Mouse (Mus musculus): ENCODE data around the gene Sec24b. TPM values are rescaled to one million over a fixed set of nuclear protein-coding genes. Genes with fewer than 3 reads are reported as not detected.

Gene Sec24b
- 33.6 and 34.9 TPM in 2 replicates for polyA plus RNA-seq (2016; fragmentation: Nextera tagmentation; extraction: Ambion mirVana)

DNA sequence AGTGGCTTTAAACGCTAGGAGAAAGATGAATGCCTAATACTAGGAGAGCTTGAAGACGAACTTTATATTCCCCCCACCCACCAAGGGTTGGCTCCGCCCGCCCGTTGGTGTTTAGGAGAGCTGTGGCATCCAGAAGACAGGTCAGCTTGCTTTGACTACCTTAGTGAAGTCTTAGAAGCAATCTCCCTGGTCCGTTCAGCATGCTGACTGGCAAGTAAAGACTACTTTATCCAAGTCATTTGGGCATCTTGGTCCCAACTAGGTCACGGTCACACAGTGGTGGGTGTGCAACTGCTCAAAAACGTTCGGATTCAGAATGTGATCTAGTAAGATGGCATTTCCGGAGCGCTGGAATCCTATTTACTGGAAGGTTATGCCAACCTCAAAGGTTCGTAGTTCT is at the start of gene Sec24b:
Gene Sec24b (minus strand): TSS at position 273 of the 400 bp plus-strand sequence.
- no peaks in the 10 kb centered on the region for H3K9me3 ChIP-seq
- H3K4me1 ChIP-seq = peaks cover 41% of the 10 kb centered on the region
- H3K27ac ChIP-seq = peak within 1 kb of the TSS; percentile 99
- 18% methylated on average over 12 of the region's 12 CpGs for WGBS
- H3K36me3 ChIP-seq = peaks cover 6% of the 10 kb centered on the region; the same call in 1 of the 2 replicates
- DNase-seq (ENCODE audit: low spot score) = peak; percentile 75
- H3K4me3 ChIP-seq = peak within 1 kb of the TSS; percentile 96
- H3K27me3 ChIP-seq (ENCODE audit: insufficient read depth, poor library complexity, severe bottlenecking) = no peaks in the 10 kb centered on the region

DNA sequence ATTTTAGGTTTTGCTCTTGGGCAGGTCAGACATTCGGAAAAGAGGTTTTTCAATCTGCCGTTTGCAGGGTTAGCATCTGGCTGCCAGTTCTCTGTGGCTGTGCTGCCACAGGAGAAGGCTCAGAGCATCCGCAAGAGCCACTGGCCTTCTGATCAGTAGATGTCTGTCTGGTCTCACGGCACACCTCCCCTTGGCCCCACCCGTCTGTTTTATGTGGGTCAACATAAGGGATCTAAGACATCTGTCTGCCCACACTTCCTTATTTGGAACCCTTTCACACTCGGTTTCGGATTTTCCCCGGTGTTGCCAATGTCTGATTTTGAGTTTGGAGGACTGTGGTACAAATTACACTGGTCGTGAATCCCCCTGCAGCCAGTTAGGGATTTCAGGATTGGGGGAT is 43.1 kb upstream of the Sec24b start:
- H3K9me3 ChIP-seq = no peaks in the 10 kb centered on the region
- 61% methylated on average over 9 of the region's 9 CpGs for WGBS
- H3K36me3 ChIP-seq = no peaks in the 10 kb centered on the region
- H3K4me1 ChIP-seq = no peaks in the 10 kb centered on the region
- DNase-seq (ENCODE audit: low spot score) = peak; percentile 60
- H3K27me3 ChIP-seq (ENCODE audit: insufficient read depth, poor library complexity, severe bottlenecking) = no peaks in the 10 kb centered on the region
- no peak overlapping the region for H3K4me3 ChIP-seq
- no peak overlapping the region for H3K27ac ChIP-seq

DNA sequence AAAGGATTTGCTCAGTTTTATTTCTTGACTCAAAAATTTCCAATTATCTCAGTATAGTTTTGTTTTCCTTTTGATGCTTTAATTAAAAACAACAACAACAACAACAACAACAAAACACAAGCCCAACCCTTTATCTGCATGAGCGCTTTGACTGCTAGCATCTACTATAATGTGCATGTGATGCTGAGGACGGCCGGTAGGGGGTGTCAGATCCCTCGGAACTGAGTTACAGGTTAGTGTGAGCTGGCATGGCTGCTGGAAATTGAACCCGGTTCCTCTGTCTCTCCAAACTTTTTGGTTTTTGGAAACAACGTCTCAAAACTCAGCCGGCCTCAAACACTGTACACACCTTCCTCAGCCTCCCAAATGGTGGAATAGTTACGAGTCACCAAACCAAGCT is 42.1 kb upstream of the Sec24b start:
- Histone ChIP-seq H3K4me1 (no peaks in the 10 kb centered on the region), H3K9me3 (no peaks in the 10 kb centered on the region), H3K36me3 (no peaks in the 10 kb centered on the region), H3K4me3 (no peak overlapping the region), H3K27me3 (ENCODE audit: insufficient read depth, poor library complexity, severe bottlenecking) (no peaks in the 10 kb centered on the region), H3K27ac (no peak overlapping the region)
- 68% methylated on average over 8 of the region's 8 CpGs for WGBS
- peak; percentile 73 for DNase-seq (ENCODE audit: low spot score)

DNA sequence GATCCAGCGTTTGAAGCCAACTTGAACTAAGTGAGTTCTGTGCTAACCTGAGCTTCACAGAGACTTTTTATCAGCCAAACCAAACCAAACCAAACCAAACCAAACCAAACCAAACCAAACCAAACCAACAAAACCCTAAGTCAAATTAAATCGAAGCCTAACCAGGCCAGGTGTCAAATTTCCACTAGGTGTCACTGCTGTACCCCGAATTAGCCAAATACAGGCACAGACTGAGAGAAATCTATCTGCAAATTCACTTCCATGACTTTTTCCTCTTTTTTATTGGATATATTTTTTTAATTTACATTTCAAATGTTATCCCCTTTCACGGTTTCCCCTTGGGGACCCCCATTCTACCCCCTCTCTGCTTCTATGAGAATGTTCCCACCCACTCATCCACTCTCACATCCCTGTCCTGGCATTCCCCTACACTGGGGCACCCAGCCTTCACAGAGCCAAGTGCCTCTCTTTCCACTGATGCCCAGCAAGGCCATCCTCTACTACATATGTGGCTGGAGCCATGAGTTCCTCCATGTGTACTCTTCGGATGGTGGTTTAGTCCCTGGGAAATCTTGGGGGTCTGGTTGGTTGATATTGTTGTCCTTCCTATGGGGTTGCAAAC is 33.9 kb upstream of the Sec24b start:
- no peaks in the 10 kb centered on the region for H3K4me1 ChIP-seq
- DNase-seq (ENCODE audit: low spot score) = peak; percentile 67
- no peaks in the 10 kb centered on the region for H3K9me3 ChIP-seq
- no peaks in the 10 kb centered on the region for H3K36me3 ChIP-seq
- H3K27me3 ChIP-seq (ENCODE audit: insufficient read depth, poor library complexity, severe bottlenecking) = no peaks in the 10 kb centered on the region
- WGBS = 35% methylated on average over 5 of the region's 5 CpGs
- no peak overlapping the region for H3K4me3 ChIP-seq
- no peak overlapping the region for H3K27ac ChIP-seq

DNA sequence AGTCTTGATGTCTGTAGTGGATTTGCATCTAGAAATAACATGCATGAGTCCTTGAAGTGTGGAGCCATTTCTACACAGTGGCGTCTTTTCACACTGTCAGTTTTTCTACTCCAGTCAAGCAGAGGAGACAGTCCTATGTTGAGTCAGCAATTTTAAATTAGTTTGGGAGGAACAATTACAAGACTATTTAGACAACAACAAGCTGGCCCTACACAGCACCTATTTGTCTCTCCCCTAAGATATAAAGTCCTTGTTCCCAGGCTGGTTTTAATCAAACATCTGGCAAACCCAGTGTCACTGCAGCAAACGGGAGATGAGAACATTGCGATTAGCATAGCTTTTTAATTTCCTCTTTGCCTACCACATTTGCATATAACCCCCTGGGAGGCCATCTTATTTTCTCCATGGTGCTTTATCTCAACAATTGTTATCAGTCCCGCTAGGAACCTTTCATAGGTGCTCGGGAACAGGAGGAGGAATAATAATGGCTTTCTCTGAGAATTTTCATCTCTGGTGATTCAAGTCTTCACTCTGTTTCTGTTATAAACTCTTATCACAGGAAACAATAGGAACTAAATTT is 32.9 kb upstream of the Sec24b start:
- no peaks in the 10 kb centered on the region for H3K27me3 ChIP-seq (ENCODE audit: insufficient read depth, poor library complexity, severe bottlenecking)
- H3K9me3 ChIP-seq = no peaks in the 10 kb centered on the region
- no peak overlapping the region for H3K27ac ChIP-seq
- WGBS = 61% methylated on average over 5 of the region's 5 CpGs
- no peak overlapping the region for H3K4me3 ChIP-seq
- DNase-seq (ENCODE audit: low spot score) = peak; percentile 28
- no peaks in the 10 kb centered on the region for H3K36me3 ChIP-seq
- H3K4me1 ChIP-seq = no peaks in the 10 kb centered on the region

DNA sequence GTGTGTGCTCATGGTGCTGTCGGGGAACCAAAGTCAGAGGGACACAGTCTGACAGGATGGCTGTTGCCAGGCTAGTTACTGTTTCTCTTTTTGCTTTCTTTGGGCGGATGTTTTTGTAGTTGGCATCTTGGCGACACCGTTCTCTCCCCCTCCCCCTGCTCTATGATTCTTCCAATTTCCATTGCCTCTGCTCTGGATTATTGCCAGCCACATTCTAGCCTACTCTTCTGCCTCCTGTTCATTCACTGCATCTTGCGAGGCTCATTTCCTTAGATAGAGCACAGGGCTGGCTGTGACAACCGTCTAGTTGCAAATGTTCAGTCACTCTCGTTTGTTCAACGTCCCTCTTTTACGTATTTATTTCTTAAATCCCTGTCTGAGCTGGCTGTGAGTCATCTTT is 29.1 kb upstream of the Sec24b start:
- 85% methylated on average over 9 of the region's 9 CpGs for WGBS
- no peaks in the 10 kb centered on the region for H3K36me3 ChIP-seq
- H3K27ac ChIP-seq = no peak overlapping the region
- no peak overlapping the region for H3K4me3 ChIP-seq
- H3K9me3 ChIP-seq = no peaks in the 10 kb centered on the region
- H3K4me1 ChIP-seq = no peaks in the 10 kb centered on the region
- peak; percentile 36 for DNase-seq (ENCODE audit: low spot score)
- H3K27me3 ChIP-seq (ENCODE audit: insufficient read depth, poor library complexity, severe bottlenecking) = no peaks in the 10 kb centered on the region

DNA sequence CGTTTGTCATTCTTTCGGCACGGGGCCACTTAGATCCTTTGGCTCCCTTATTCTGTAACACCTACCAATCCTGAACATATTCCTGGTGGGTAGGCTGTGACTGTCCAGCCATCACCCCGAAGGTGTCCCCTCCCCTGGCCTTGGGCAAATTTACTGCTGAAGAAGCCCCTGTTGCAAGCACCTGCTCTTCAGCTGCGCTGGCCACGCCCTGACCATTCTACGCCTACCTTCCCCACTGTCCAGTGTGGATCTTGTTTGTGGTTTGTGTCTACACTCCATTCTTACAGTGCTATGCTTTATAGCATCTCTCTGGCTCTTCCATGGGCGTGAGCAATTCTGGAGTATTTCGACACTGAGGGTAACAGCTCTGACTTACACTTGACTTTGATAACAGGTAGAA is 27.3 kb upstream of the Sec24b start:
- Histone ChIP-seq H3K27me3 (ENCODE audit: insufficient read depth, poor library complexity, severe bottlenecking) (no peaks in the 10 kb centered on the region), H3K4me1 (no peaks in the 10 kb centered on the region), H3K27ac (no peak overlapping the region), H3K9me3 (no peaks in the 10 kb centered on the region), H3K4me3 (no peak overlapping the region), H3K36me3 (no peaks in the 10 kb centered on the region)
- peak; percentile 39 for DNase-seq (ENCODE audit: low spot score)
- 83% methylated on average over 9 of the region's 9 CpGs for WGBS

DNA sequence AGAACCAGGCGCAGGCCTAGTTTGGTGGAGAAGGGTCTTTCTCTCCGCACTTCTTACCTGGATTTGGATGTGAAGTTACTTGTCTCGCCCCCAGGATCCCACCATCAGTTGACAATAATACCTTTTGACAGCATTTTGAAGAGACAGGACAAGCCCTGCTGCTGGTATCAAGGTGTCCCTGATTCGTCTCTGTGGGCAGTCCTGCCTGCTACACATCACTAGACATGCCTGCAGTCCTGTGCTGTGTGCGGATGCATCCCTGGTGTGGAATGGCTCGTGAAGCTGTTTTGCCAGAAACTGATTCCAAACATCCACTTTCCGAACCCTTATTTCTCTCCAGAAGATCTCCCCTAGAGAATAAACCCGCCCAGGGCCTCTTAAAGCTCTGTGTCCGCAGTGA is 26.1 kb upstream of the Sec24b start:
- Histone ChIP-seq H3K4me1 (no peaks in the 10 kb centered on the region), H3K9me3 (no peaks in the 10 kb centered on the region), H3K4me3 (no peak overlapping the region), H3K36me3 (no peaks in the 10 kb centered on the region), H3K27ac (no peak overlapping the region), H3K27me3 (ENCODE audit: insufficient read depth, poor library complexity, severe bottlenecking) (no peaks in the 10 kb centered on the region)
- 78% methylated on average over 9 of the region's 9 CpGs for WGBS
- DNase-seq (ENCODE audit: low spot score) = peak; percentile 60

DNA sequence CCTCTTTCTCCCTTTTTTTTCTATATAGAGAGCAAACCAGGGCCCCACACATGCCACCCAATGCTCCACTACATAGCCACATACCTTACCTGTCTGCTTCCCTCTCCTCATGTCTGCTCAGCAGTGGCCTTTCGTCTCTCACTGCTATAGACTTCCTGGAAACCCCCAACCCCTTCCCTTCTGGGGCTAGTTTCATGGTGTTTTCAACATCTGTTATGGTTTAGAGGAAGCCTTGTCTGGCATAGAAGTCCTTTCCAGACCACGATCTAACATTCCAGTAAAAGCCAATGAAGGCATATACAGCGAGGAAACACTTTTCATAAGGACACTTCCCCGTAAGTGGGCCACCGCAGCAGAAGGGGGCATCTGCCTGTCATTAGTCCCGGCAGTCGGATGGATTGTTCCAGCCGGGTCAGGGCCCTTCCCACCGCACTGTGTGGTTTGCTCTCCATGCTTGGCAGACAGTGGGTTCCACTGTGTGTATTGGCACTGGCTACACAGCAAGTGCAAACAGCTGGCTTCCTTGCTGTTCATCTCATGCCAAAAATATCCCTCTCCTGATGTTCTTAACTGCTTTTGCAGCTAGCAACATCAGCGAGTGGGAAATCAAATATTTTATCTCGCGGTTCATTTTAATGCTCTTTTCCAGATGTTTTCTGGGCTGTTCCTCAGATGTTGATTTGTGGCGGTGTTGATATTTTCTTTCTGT is 25.2 kb upstream of the Sec24b start:
- DNase-seq (ENCODE audit: low spot score) = peak; percentile 47
- Histone ChIP-seq H3K4me3 (no peak overlapping the region), H3K27ac (no peak overlapping the region), H3K4me1 (no peaks in the 10 kb centered on the region), H3K27me3 (ENCODE audit: insufficient read depth, poor library complexity, severe bottlenecking) (no peaks in the 10 kb centered on the region), H3K36me3 (no peaks in the 10 kb centered on the region), H3K9me3 (no peaks in the 10 kb centered on the region)
- 79% methylated on average over 13 of the region's 13 CpGs for WGBS

DNA sequence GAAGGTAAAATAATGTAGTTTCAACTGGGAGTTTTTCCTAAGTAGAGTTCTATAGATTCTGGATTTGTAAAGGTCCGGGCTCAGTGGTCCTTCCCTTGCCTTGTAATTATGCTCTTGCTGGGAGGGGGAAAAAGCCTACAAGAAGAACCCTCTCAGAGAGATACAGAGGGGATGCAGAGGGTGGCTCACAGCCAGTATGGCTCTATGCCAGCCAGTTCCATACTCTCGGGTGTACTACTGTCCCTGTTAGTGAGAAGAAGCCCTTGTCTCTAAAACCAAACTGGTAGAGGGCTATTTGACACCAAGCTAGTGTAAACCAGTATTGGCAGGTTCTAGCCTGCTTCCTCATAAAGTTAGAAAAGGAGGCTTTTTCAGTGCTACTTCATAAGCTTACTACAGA is 22.0 kb upstream of the Sec24b start:
- peak; percentile 60 for DNase-seq (ENCODE audit: low spot score)
- Histone ChIP-seq H3K9me3 (no peaks in the 10 kb centered on the region), H3K27ac (no peak overlapping the region), H3K4me3 (no peak overlapping the region), H3K36me3 (no peaks in the 10 kb centered on the region), H3K4me1 (no peaks in the 10 kb centered on the region), H3K27me3 (ENCODE audit: insufficient read depth, poor library complexity, severe bottlenecking) (no peaks in the 10 kb centered on the region)
- 60% methylated on average over 2 of the region's 2 CpGs for WGBS

DNA sequence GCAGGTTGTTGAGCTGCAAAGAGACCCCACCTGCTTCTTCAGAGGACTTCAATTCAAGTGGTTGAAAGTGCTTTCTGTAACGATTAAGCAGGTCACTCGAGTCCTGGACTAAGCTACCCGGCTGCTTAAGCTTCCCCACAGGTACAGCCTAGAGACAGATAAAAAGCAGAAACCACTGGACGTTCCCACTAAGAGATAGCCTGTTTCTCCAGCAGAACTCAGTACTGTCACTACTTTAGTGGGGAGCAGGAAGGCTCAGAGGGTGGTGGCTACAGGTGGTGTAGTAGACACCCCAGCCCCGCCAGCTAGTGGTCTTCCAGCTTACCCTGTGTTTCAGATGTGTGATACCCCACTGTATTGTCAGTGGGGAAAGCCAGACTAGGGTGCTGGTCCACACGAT is 19.3 kb upstream of the Sec24b start:
- no peak overlapping the region for H3K27ac ChIP-seq
- peak; percentile 52 for DNase-seq (ENCODE audit: low spot score)
- H3K36me3 ChIP-seq = no peaks in the 10 kb centered on the region
- no peaks in the 10 kb centered on the region for H3K27me3 ChIP-seq (ENCODE audit: insufficient read depth, poor library complexity, severe bottlenecking)
- WGBS = 77% methylated on average over 6 of the region's 6 CpGs
- no peak overlapping the region for H3K4me3 ChIP-seq
- H3K9me3 ChIP-seq = no peaks in the 10 kb centered on the region
- H3K4me1 ChIP-seq = no peaks in the 10 kb centered on the region

DNA sequence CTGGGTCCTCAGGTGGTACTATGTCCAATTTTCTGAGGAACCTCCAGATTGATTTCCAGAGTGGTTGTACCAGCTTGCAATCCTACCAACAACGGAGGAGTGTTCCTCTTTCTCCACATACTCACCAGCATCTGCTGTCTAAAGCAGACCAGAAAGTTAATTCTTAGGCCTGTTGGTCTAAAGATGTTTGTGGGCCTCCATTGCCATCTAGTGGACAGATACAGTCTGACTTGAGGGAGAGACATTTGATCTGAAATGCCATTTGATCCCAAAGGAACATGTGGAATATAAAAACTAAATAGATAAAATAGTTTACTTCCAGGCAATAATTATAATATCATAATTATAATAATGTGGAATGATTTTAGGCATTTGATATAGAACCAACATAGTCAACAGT is 18.4 kb upstream of the Sec24b start:
- Histone ChIP-seq H3K4me3 (no peak overlapping the region), H3K27me3 (ENCODE audit: insufficient read depth, poor library complexity, severe bottlenecking) (no peaks in the 10 kb centered on the region), H3K9me3 (no peaks in the 10 kb centered on the region), H3K4me1 (no peaks in the 10 kb centered on the region), H3K27ac (no peak overlapping the region), H3K36me3 (no peaks in the 10 kb centered on the region)
- peak; percentile 73 for DNase-seq (ENCODE audit: low spot score)
- 3% methylated on average over 1 of the region's 1 CpGs for WGBS

DNA sequence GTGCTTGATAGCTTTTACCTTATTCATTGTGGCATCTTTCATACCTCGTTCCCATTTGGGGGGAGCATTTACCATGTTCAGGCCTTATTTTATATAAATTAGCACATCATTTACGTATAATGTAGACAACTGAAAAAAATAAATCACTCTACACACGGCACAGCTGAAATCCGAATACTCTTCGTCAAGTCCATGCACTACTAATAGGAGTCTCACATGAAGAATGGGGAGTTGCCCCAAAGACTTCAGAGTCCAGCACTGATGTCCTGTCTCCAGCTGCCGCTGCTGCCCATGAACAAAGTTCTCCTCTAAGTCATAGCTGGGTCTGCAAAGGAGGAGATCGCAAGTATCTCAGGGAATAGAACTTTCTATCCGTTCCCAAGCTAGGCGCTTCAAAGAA is 15.9 kb upstream of the Sec24b start:
- WGBS = 87% methylated on average over 9 of the region's 9 CpGs
- Histone ChIP-seq H3K9me3 (no peaks in the 10 kb centered on the region), H3K4me3 (no peak overlapping the region), H3K27me3 (ENCODE audit: insufficient read depth, poor library complexity, severe bottlenecking) (no peaks in the 10 kb centered on the region), H3K4me1 (no peaks in the 10 kb centered on the region), H3K27ac (no peak overlapping the region), H3K36me3 (no peaks in the 10 kb centered on the region)
- DNase-seq (ENCODE audit: low spot score) = no peak

Measured in heart, embryonic 10.5 days (tissue).